Mouse (Mus musculus) cerebellum, adult 2 months (tissue): ENCODE results near the gene a.

Source experiments
- CTCF ChIP-seq: fragments of 200-500 bp; IDR thresholded peaks from 2 replicates; pipeline ENCODE4 v1.5.1; 2011; ENCODE audit warnings: low read depth, mild to moderate bottlenecking, control low read depth, low read length, moderate library complexity, borderline replicate concordance; ENCODE audit not compliant: insufficient read depth
- POLR2A ChIP-seq: fragments of 200-500 bp; IDR thresholded peaks from 2 replicates; pipeline ENCODE4 v1.6.1; 2011; ENCODE audit warnings: low read length, control low read depth, borderline replicate concordance; ENCODE audit not compliant: insufficient read depth

DNA sequence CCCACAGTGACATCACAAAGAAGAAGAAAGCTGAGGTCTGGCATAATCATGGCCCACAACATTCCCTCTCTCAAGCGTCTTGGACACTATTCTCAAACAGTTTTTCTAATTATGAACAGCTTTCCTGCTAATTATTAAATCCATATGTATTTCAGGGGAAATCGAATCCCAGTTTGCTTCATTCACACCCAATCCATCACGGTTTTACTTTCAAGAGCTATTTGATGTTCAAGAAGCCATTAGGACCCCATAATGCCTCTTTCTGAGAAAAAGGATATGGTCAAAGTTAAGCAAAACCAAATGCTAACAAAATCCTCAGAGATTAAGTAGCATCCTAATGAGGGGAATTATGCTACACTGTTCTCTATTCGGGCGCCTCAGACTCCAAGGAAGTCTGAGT, 181.8 kb downstream of the a start:
- TF ChIP-seq CTCF (no peak), POLR2A (no peak)
